Mouse (Mus musculus): Measurements from ENCODE around the gene Timm50. TPM values are rescaled to one million over a fixed set of nuclear protein-coding genes. Genes with fewer than 3 reads are reported as not detected.

Gene Timm50
- 238 and 253 TPM in 2 replicates for polyA plus RNA-seq (2016; fragmentation: Nextera tagmentation; extraction: Ambion mirVana)

DNA sequence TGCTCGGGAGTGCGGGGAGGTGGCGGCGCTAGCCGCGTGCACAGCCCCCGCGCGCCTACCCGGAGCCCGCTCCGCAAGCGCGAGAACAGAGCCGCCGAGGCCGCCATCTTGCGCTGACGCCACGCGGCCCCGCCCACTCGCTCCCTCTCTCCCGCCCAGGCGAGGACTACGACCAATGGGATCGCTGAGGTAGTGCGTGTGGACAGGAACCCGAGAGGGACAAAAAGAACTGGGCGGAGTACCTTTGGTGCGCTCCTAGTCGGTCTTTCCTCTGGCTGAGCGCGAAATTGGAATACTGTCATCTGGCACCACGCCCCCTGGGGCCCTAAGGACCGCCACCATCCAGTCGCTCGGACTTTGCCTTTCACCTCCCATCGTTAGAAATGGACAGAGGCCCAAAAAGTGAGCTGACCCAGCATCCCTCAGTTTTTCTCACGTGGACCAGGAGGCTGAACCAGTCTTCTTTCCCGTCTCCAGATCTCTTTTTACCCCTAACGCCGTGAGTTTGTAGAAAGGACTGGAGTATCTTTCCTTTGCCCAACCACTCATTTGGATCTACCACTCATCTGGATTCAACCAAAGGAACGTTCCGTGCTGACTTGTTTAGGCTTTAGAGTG, at the start of gene Timm50:
TSS of gene Timm50 (minus strand) at position 147 of the 618 bp plus-strand sequence.
- no peaks in the 10 kb centered on the region for H3K27me3 ChIP-seq (ENCODE audit: poor library complexity, severe bottlenecking)
- under 1% methylated on average over 45 of the region's 45 CpGs for WGBS
- peak within 1 kb of the TSS; percentile 67 for H3K4me3 ChIP-seq
- peak; percentile 94 for DNase-seq (ENCODE audit: extremely low spot score, low spot score)
- peaks cover 26% of the 10 kb centered on the region for H3K4me1 ChIP-seq
- peaks cover 70% of the 10 kb centered on the region for H3K36me3 ChIP-seq (replicated peaks)
- H3K9me3 ChIP-seq: no peaks in the 10 kb centered on the region
- H3K27ac ChIP-seq: peak within 1 kb of the TSS; percentile 94

DNA sequence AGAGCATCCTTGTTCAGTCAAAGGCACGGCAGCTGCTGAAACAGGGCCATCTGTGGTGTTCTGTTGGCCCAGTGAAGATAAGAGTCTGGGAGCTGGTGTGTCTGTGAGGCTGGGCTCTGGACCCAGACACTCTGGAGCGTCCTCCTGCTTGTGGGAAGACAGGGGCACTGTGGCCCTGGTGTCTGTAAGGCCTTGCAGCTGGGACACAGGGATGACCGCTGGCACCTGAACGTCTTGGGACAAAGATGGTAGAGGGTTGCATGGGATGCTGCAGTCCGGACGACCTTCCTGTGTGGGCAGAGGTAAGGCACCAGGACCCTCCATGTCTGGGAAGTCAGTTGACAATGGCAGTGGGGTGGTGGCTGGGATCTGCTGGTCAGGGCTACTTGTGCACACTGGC, 48.4 kb upstream of the Timm50 start:
- WGBS: 95% methylated on average over 6 of the region's 6 CpGs
- Histone ChIP-seq H3K27ac (0 out of 2 replicates have a peak overlapping the region, but pooled peaks have one; percentile 20), H3K9me3 (peaks cover 7% of the 10 kb centered on the region), H3K4me3 (no peak overlapping the region), H3K4me1 (peaks cover 37% of the 10 kb centered on the region), H3K27me3 (ENCODE audit: poor library complexity, severe bottlenecking) (no peaks in the 10 kb centered on the region), H3K36me3 (replicated peaks) (peaks cover 75% of the 10 kb centered on the region)
- DNase-seq (ENCODE audit: extremely low spot score, low spot score): no peak

DNA sequence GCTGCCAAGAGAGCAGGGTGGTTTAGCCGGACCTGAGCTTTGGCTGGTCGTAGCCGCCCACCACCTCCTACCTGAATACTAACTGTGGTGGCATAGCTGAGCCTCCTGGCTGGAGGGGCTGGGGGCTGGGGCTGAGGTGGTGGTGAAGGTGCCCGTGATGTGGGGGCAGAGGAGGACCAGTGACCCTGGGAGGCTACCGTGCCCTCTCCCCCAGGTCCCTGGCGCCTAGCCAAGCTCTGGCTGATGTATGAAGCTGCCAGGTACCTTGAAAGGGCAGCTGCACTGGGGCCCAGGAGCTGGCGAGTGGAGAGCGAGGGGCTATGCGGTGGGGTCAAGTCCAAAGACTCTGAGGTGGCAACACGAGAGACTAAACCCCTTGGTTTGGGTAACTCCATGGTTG, 48.0 kb upstream of the Timm50 start:
- Histone ChIP-seq H3K27me3 (ENCODE audit: poor library complexity, severe bottlenecking) (no peaks in the 10 kb centered on the region), H3K36me3 (replicated peaks) (peaks cover 75% of the 10 kb centered on the region), H3K4me3 (peak overlapping the region; percentile 7; the same call in 1 of the 2 replicates), H3K27ac (0 out of 2 replicates have a peak overlapping the region, but pooled peaks have one; percentile 20), H3K4me1 (peaks cover 37% of the 10 kb centered on the region), H3K9me3 (peaks cover 7% of the 10 kb centered on the region)
- 95% methylated on average over 10 of the region's 10 CpGs for WGBS
- DNase-seq (ENCODE audit: extremely low spot score, low spot score): no peak

DNA sequence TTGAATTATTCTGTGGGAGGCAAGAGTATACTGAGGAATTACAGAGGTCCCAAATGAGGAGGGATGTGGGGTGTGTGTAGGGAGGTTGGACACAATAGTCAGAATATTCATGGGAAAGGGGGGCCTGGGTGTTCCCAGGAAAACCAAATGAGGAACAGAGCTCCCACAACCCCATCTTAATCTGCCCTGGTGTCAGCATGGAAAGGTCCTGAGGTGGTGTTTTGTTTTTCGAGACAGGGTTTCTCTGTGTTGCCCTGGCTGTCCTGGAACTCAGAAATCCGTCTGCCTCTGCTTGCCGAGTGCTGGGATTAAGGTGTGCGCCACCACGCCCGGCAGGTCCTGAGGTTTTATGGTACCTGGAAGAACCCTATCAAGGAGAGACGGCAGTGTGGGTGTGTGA, 46.6 kb upstream of the Timm50 start:
- 53% methylated on average over 7 of the region's 7 CpGs for WGBS
- Histone ChIP-seq H3K27ac (peak overlapping the region; percentile 75), H3K27me3 (ENCODE audit: poor library complexity, severe bottlenecking) (no peaks in the 10 kb centered on the region), H3K36me3 (replicated peaks) (peaks cover 75% of the 10 kb centered on the region), H3K4me1 (peaks cover 37% of the 10 kb centered on the region), H3K9me3 (peaks cover 7% of the 10 kb centered on the region), H3K4me3 (peak overlapping the region; percentile 19; the same call in 1 of the 2 replicates)
- DNase-seq (ENCODE audit: extremely low spot score, low spot score): no peak

DNA sequence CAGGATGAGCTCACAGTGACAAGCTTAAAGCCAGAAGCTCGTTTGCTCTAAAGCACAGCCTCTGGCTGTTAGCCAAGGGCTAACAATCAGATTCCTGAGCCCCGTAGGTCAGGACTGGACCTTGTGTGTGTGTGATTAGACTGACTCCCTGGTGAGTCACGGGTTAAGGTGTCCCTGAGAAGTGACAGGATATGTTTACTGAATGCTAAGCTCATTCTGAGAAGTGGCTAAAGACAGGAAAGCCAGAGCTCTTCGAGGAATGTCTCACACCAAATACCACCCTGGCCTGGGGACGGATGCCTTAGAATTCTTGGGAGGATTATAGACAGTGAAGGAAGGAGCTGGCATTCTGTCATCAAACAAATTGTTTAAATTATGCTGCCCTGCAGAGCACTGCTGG, 46.1 kb upstream of the Timm50 start:
- peak; percentile 37 for DNase-seq (ENCODE audit: extremely low spot score, low spot score)
- Histone ChIP-seq H3K36me3 (replicated peaks) (peaks cover 75% of the 10 kb centered on the region), H3K27me3 (ENCODE audit: poor library complexity, severe bottlenecking) (no peaks in the 10 kb centered on the region)

DNA sequence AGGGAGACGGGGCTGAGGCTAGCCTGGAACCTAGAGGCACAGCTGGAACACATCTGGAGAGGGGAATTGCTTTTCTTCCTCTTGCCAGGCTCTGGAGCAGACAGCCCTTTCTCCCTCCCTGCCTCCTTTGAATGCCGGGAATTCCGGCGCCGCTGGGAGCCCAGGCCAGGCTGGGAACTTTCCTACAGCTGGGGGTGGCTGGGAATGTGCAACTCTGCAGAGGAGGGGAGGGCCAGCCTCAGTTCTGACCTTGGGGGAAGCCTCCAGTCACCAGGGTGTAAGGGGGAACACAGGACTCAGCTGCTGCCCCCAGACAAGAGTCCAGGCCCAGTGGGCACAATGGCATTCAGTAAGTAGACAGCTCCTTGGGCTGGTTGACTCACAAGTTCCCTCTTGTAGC, 45.1 kb upstream of the Timm50 start:
- Histone ChIP-seq H3K36me3 (replicated peaks) (peaks cover 75% of the 10 kb centered on the region), H3K4me3 (peak overlapping the region; percentile 30), H3K4me1 (peaks cover 40% of the 10 kb centered on the region), H3K27me3 (ENCODE audit: poor library complexity, severe bottlenecking) (no peaks in the 10 kb centered on the region), H3K27ac (peak overlapping the region; percentile 75), H3K9me3 (peaks cover 5% of the 10 kb centered on the region)
- WGBS: 5% methylated on average over 5 of the region's 5 CpGs
- peak; percentile 56 for DNase-seq (ENCODE audit: extremely low spot score, low spot score)

More for the DNA sequence above, 46.1 kb upstream of the Timm50 start:
- Histone ChIP-seq H3K27ac (peak overlapping the region; percentile 75), H3K4me1 (peaks cover 37% of the 10 kb centered on the region), H3K9me3 (peaks cover 7% of the 10 kb centered on the region), H3K4me3 (peak overlapping the region; percentile 19; the same call in 1 of the 2 replicates)
- WGBS: 3% methylated on average over 5 of the region's 5 CpGs

DNA sequence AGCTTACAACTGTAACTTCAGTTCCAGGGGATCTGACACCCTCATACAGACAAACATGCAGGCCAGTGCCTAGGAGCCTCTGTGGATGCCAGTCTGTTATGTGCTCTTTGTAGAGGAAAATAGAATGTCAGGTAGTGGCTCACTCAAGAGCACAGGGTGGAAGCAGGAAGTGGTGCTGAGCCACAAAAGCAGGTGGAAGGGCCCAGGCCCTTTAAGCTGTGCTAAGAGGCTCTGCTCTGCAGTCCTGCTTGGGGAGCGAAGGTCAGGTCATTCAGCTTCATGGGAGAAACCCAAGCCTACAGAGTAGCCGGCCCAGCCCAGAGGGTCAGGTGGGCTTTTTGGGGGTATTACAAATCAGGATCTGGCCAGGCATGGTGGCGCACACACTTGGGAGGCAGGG, 43.3 kb upstream of the Timm50 start:
- DNase-seq (ENCODE audit: extremely low spot score, low spot score): no peak
- Histone ChIP-seq H3K27me3 (ENCODE audit: poor library complexity, severe bottlenecking) (no peaks in the 10 kb centered on the region), H3K9me3 (no peaks in the 10 kb centered on the region), H3K4me1 (peaks cover 47% of the 10 kb centered on the region), H3K36me3 (replicated peaks) (peaks cover 64% of the 10 kb centered on the region), H3K27ac (no peak overlapping the region), H3K4me3 (no peak overlapping the region)
- 92% methylated on average over 3 of the region's 3 CpGs for WGBS

DNA sequence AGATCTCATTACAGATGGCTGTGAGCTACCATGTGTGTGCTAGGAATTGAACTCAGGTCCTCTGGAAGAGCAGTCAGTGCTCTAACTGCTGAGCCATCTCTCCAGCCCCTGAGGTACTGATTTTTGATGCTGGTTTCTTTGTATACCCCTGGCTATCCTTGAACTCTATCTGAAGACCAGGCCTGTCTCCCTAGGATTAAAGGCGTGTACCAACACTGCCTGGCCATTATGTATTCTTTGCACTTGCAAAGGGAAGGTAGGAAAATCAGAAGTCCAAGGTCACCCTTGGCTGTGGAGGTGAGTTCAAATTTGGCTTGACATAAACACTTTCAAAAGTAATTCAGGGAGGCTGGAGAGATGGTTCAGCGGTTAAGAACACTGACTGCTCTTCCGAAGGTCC, 42.7 kb upstream of the Timm50 start:
- Histone ChIP-seq H3K9me3 (no peaks in the 10 kb centered on the region), H3K36me3 (replicated peaks) (peaks cover 58% of the 10 kb centered on the region), H3K4me1 (peaks cover 49% of the 10 kb centered on the region), H3K4me3 (no peak overlapping the region), H3K27me3 (ENCODE audit: poor library complexity, severe bottlenecking) (no peaks in the 10 kb centered on the region), H3K27ac (no peak overlapping the region)
- no peak for DNase-seq (ENCODE audit: extremely low spot score, low spot score)
- WGBS: 92% methylated on average over 3 of the region's 3 CpGs

DNA sequence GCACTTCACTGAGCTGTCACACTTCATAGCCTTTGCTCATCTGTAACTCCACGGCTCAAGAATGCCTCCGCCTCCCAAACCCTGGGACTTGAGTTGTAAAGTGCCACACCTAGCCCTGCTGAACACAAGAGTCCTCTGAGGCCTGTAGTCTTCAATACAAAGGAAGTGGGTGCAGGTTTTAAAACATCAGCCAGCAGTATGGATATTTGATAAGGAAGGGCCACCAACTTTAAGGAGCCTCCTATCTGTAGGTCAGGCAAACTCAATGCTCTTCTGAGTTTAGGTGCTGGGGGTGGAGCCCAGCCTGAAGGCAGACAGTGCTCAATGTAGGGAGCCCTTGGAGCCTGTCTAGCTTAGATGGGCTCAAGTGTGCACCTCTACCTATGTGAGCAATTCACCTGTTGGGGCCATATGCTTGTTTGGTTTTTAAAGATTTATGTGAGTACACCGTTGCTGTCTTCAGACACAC, 42.3 kb upstream of the Timm50 start:
- Histone ChIP-seq H3K27ac (no peak overlapping the region), H3K4me1 (peaks cover 50% of the 10 kb centered on the region), H3K9me3 (no peaks in the 10 kb centered on the region), H3K4me3 (no peak overlapping the region), H3K36me3 (replicated peaks) (peaks cover 53% of the 10 kb centered on the region), H3K27me3 (ENCODE audit: poor library complexity, severe bottlenecking) (no peaks in the 10 kb centered on the region)
- DNase-seq (ENCODE audit: extremely low spot score, low spot score): no peak
- WGBS: 95% methylated on average over 3 of the region's 3 CpGs

DNA sequence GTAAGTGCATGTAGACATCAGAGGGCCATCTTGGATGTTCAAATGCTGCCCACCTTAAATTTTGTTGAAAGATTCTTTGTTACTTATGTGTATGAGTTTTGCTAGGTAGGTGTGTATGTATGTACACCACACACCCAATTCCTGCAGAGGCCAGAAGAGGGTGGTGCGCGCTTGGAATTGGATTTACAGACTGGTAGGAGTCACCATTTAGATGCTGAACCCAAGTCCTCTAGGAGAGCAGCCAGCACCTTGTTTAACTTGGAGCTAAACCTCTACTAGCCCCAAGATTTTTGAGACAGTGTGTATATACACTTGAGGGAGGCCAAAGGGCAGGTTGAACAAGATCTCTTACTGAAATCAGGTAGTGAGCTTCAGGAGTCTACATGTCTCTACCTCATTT, 41.4 kb upstream of the Timm50 start:
- Histone ChIP-seq H3K27me3 (ENCODE audit: poor library complexity, severe bottlenecking) (no peaks in the 10 kb centered on the region), H3K36me3 (replicated peaks) (peaks cover 45% of the 10 kb centered on the region), H3K4me1 (peaks cover 41% of the 10 kb centered on the region), H3K9me3 (no peaks in the 10 kb centered on the region), H3K4me3 (no peak overlapping the region), H3K27ac (no peak overlapping the region)
- DNase-seq (ENCODE audit: extremely low spot score, low spot score): no peak
- WGBS: 96% methylated on average over 2 of the region's 2 CpGs

DNA sequence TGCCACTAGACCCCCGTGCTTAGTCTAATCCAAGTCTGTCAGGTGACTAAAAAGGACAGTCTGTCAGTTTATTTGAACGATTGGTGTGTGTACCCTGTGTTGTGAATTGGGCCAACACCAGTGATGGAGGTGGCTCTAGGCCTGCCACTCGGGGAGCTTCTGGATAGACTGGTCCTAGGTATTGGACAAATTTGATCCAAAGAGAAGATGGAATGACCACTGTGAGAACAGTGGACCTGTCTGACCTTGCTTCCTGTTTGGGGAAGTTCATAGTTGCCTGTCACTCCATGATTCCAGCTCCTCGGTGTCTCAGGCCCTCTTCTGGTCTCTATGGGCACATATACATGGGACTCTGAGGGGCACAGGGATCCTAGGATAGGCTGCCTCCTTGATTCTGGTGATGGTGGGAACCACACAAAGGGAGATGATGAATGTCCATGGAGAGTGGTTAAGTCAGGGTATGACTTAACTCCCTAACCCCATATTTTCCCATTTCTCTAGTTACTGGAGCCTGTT, 39.9 kb upstream of the Timm50 start:
- Histone ChIP-seq H3K27me3 (ENCODE audit: poor library complexity, severe bottlenecking) (no peaks in the 10 kb centered on the region), H3K4me3 (peak overlapping the region; percentile 82), H3K27ac (peak overlapping the region; percentile 97), H3K4me1 (peaks cover 26% of the 10 kb centered on the region), H3K36me3 (replicated peaks) (peaks cover 42% of the 10 kb centered on the region), H3K9me3 (no peaks in the 10 kb centered on the region)
- WGBS: 48% methylated on average over 4 of the region's 4 CpGs
- DNase-seq (ENCODE audit: extremely low spot score, low spot score): no peak

DNA sequence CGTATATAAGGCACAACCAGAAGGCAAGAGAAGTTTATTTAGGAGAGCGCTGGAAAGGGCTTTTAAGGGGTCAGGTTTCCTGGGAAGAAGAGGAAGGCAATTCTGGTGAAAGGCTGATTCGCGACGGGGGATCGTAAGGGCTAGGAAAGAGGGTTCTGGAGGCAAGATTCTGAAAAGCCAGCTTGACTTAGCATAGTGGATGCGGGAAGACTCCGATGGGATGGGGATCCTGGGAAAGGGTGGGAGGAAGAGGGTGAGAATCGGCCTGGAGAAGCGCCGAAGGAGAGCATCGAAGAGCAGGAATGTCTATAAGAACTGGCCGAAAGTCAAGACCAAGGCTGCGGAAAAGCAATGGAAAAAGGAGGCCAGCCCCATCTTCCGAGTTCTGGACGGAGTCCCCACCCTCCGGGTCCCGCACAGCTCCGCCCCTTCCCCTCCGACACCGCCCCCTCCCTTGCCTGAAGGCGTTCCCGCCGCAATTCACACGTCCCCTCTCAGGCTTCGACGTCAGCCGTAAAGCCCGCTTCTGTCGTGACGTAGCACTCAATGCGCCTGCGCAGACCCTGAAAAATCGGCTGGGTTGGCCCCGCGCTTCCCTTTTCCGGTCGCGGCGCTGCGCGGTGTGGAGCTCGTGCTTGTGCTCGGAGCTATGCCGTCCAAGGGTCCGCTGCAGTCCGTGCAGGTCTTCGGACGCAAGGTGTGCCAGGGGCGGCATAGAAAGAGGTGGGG, 38.4 kb upstream of the Timm50 start, which contains the start of gene Rps16:
TSS of gene Rps16 (plus strand) at position 498 of the 729 bp plus-strand sequence.
- Histone ChIP-seq H3K9me3 (no peaks in the 10 kb centered on the region), H3K4me1 (peaks cover 21% of the 10 kb centered on the region), H3K36me3 (replicated peaks) (peaks cover 40% of the 10 kb centered on the region), H3K4me3 (peak within 1 kb of the TSS; percentile 82), H3K27me3 (ENCODE audit: poor library complexity, severe bottlenecking) (no peaks in the 10 kb centered on the region), H3K27ac (peak within 1 kb of the TSS; percentile 97)
- peak; percentile 98 for DNase-seq (ENCODE audit: extremely low spot score, low spot score)
- WGBS: under 1% methylated on average over 50 of the region's 50 CpGs

DNA sequence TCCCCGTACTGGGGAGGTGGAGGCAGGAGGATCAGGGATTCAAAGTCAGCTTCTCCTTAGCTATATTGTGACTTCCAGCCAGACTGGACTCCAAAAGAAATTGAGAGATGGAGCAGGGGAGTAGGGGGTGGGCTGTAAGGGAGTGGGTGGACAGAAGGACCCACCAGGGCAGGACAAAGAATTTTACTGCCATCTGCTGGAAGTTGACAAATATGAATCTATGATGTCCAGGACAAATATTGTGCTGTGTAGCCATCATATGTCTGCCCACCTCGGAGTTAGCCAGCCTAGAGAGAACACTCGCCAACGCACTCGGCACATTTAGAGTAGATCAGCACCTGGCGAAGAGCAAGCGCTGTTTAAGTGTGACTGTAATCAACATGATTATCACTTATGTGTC, 36.7 kb upstream of the Timm50 start:
- WGBS: 90% methylated on average over 7 of the region's 7 CpGs

More for the DNA sequence above, 36.7 kb upstream of the Timm50 start:
- Histone ChIP-seq H3K4me1 (peaks cover 21% of the 10 kb centered on the region), H3K9me3 (no peaks in the 10 kb centered on the region), H3K27me3 (ENCODE audit: poor library complexity, severe bottlenecking) (no peaks in the 10 kb centered on the region), H3K36me3 (replicated peaks) (peaks cover 23% of the 10 kb centered on the region), H3K4me3 (no peak overlapping the region), H3K27ac (no peak overlapping the region)
- DNase-seq (ENCODE audit: extremely low spot score, low spot score): no peak
